Mouse (Mus musculus): Measurements from ENCODE around the gene Rnf187. TPM values are rescaled to one million over a fixed set of nuclear protein-coding genes. Genes with fewer than 3 reads are reported as not detected.

Rnf187 gene
- polyA plus RNA-seq, 1 experiment from 2014 or later = 641 TPM

- no peaks in the 10 kb centered on the region for H3K27me3 ChIP-seq (ENCODE audit: control insufficient read depth, insufficient read depth, low read length)
- DNase-seq = no peak
- peaks cover 25% of the 10 kb centered on the region for H3K36me3 ChIP-seq (ENCODE audit: control insufficient read depth, insufficient read depth, low read length)
- peaks cover 22% of the 10 kb centered on the region for H3K4me1 ChIP-seq (ENCODE audit: control insufficient read depth, insufficient read depth, low read length)
- H3K9me3 ChIP-seq (ENCODE audit: control insufficient read depth, low read length) = no peaks in the 10 kb centered on the region
- no peak overlapping the region for H3K27ac ChIP-seq (replicated peaks; ENCODE audit: low read depth, low read length)
- peak overlapping the region; percentile 99 for H3K4me2 ChIP-seq (ENCODE audit: low read length)
- WGBS = 87% methylated on average over 7 of the region's 7 CpGs
- H3K9ac ChIP-seq (replicated peaks; ENCODE audit: low read length) = peak overlapping the region; percentile 29; the same call in 1 of the 2 replicates
- H3K4me3 ChIP-seq (replicated peaks; ENCODE audit: low read depth, low read length) = peak overlapping the region; percentile 92
- no peak for ATAC-seq (ENCODE audit: low FRiP score, low TSS enrichment)
Measured at GRCm38 (mm10) chr11:58979661-58980060, 40.9 kb upstream of the Rnf187 start.

GRCm38 (mm10) chr11:58979183-58979582, 40.5 kb upstream of the Rnf187 start:
- Histone ChIP-seq H3K4me2 (ENCODE audit: low read length) (peak overlapping the region; percentile 99), H3K27me3 (ENCODE audit: control insufficient read depth, insufficient read depth, low read length) (no peaks in the 10 kb centered on the region), H3K27ac (replicated peaks; ENCODE audit: low read depth, low read length) (no peak overlapping the region), H3K4me1 (ENCODE audit: control insufficient read depth, insufficient read depth, low read length) (peaks cover 22% of the 10 kb centered on the region), H3K9me3 (ENCODE audit: control insufficient read depth, low read length) (no peaks in the 10 kb centered on the region), H3K9ac (replicated peaks; ENCODE audit: low read length) (peak overlapping the region; percentile 88), H3K4me3 (replicated peaks; ENCODE audit: low read depth, low read length) (peak overlapping the region; percentile 92), H3K36me3 (ENCODE audit: control insufficient read depth, insufficient read depth, low read length) (peaks cover 21% of the 10 kb centered on the region)
- no peak for DNase-seq
- ATAC-seq (ENCODE audit: low FRiP score, low TSS enrichment) = no peak
- 88% methylated on average over 3 of the region's 3 CpGs for WGBS

- DNase-seq (no peak), ATAC-seq (ENCODE audit: low FRiP score, low TSS enrichment) (no peak)
- Histone ChIP-seq H3K4me1 (ENCODE audit: control insufficient read depth, insufficient read depth, low read length) (peaks cover 22% of the 10 kb centered on the region), H3K9me3 (ENCODE audit: control insufficient read depth, low read length) (no peaks in the 10 kb centered on the region), H3K27ac (replicated peaks; ENCODE audit: low read depth, low read length) (no peak overlapping the region), H3K4me3 (replicated peaks; ENCODE audit: low read depth, low read length) (peak overlapping the region; percentile 92), H3K4me2 (ENCODE audit: low read length) (peak overlapping the region; percentile 99), H3K9ac (replicated peaks; ENCODE audit: low read length) (peak overlapping the region; percentile 88), H3K27me3 (ENCODE audit: control insufficient read depth, insufficient read depth, low read length) (no peaks in the 10 kb centered on the region), H3K36me3 (ENCODE audit: control insufficient read depth, insufficient read depth, low read length) (peaks cover 16% of the 10 kb centered on the region)
- 8% methylated on average over 5 of the region's 5 CpGs for WGBS
Measured at GRCm38 (mm10) chr11:58978706-58979030, 40.0 kb upstream of the Rnf187 start.

GRCm38 (mm10) chr11:58978027-58978705, 39.5 kb upstream of the Rnf187 start, which contains the start of gene Trim11:
Trim11 (plus strand) TSS chr11:58978093.
- Histone ChIP-seq H3K27ac (replicated peaks; ENCODE audit: low read depth, low read length) (peak within 1 kb of the TSS; percentile 62), H3K4me2 (ENCODE audit: low read length) (peak within 1 kb of the TSS; percentile 99), H3K4me1 (ENCODE audit: control insufficient read depth, insufficient read depth, low read length) (peaks cover 22% of the 10 kb centered on the region), H3K9ac (replicated peaks; ENCODE audit: low read length) (peak within 1 kb of the TSS; percentile 88), H3K36me3 (ENCODE audit: control insufficient read depth, insufficient read depth, low read length) (peaks cover 14% of the 10 kb centered on the region), H3K27me3 (ENCODE audit: control insufficient read depth, insufficient read depth, low read length) (no peaks in the 10 kb centered on the region), H3K9me3 (ENCODE audit: control insufficient read depth, low read length) (no peaks in the 10 kb centered on the region), H3K4me3 (replicated peaks; ENCODE audit: low read depth, low read length) (peak within 1 kb of the TSS; percentile 92)
- DNase-seq = peak; percentile 88
- WGBS = under 1% methylated on average over 64 of the region's 64 CpGs
- peak; percentile 68; the same call in 1 of the 2 replicates for ATAC-seq (ENCODE audit: low FRiP score, low TSS enrichment)

GRCm38 (mm10) chr11:58977607-58978026, 38.9 kb upstream of the Rnf187 start:
- Histone ChIP-seq H3K9ac (replicated peaks; ENCODE audit: low read length) (peak overlapping the region; percentile 88), H3K27me3 (ENCODE audit: control insufficient read depth, insufficient read depth, low read length) (no peaks in the 10 kb centered on the region), H3K4me2 (ENCODE audit: low read length) (peak overlapping the region; percentile 99), H3K27ac (replicated peaks; ENCODE audit: low read depth, low read length) (peak overlapping the region; percentile 62), H3K9me3 (ENCODE audit: control insufficient read depth, low read length) (no peaks in the 10 kb centered on the region), H3K36me3 (ENCODE audit: control insufficient read depth, insufficient read depth, low read length) (peaks cover 10% of the 10 kb centered on the region), H3K4me1 (ENCODE audit: control insufficient read depth, insufficient read depth, low read length) (peaks cover 22% of the 10 kb centered on the region), H3K4me3 (replicated peaks; ENCODE audit: low read depth, low read length) (peak overlapping the region; percentile 92)
- DNase-seq (no peak), ATAC-seq (ENCODE audit: low FRiP score, low TSS enrichment) (no peak)
- under 1% methylated on average over 21 of the region's 21 CpGs for WGBS

- no peaks in the 10 kb centered on the region for H3K27me3 ChIP-seq (ENCODE audit: control insufficient read depth, insufficient read depth, low read length)
- H3K9ac ChIP-seq (replicated peaks; ENCODE audit: low read length) = peak overlapping the region; percentile 88
- peak overlapping the region; percentile 62 for H3K27ac ChIP-seq (replicated peaks; ENCODE audit: low read depth, low read length)
- peaks cover 22% of the 10 kb centered on the region for H3K4me1 ChIP-seq (ENCODE audit: control insufficient read depth, insufficient read depth, low read length)
- ATAC-seq (ENCODE audit: low FRiP score, low TSS enrichment) (no peak), DNase-seq (no peak)
- WGBS = under 1% methylated on average over 29 of the region's 29 CpGs
- peak overlapping the region; percentile 92 for H3K4me3 ChIP-seq (replicated peaks; ENCODE audit: low read depth, low read length)
- H3K36me3 ChIP-seq (ENCODE audit: control insufficient read depth, insufficient read depth, low read length) = peaks cover 5% of the 10 kb centered on the region
- no peaks in the 10 kb centered on the region for H3K9me3 ChIP-seq (ENCODE audit: control insufficient read depth, low read length)
- peak overlapping the region; percentile 99 for H3K4me2 ChIP-seq (ENCODE audit: low read length)
Measured at GRCm38 (mm10) chr11:58977150-58977549, 38.4 kb upstream of the Rnf187 start.

GRCm38 (mm10) chr11:58974414-58974813, 35.7 kb upstream of the Rnf187 start:
- H3K9me3 ChIP-seq (ENCODE audit: control insufficient read depth, low read length) = no peaks in the 10 kb centered on the region
- no peak for ATAC-seq (ENCODE audit: low FRiP score, low TSS enrichment)
- no peaks in the 10 kb centered on the region for H3K27me3 ChIP-seq (ENCODE audit: control insufficient read depth, insufficient read depth, low read length)
- H3K36me3 ChIP-seq (ENCODE audit: control insufficient read depth, insufficient read depth, low read length) = peaks cover 22% of the 10 kb centered on the region
- H3K9ac ChIP-seq (replicated peaks; ENCODE audit: low read length) = no peak overlapping the region
- H3K4me2 ChIP-seq (ENCODE audit: low read length) = no peak overlapping the region
- no peak overlapping the region for H3K27ac ChIP-seq (replicated peaks; ENCODE audit: low read depth, low read length)
- no peak for DNase-seq
- H3K4me1 ChIP-seq (ENCODE audit: control insufficient read depth, insufficient read depth, low read length) = peaks cover 13% of the 10 kb centered on the region
- WGBS = 89% methylated on average over 3 of the region's 3 CpGs
- no peak overlapping the region for H3K4me3 ChIP-seq (replicated peaks; ENCODE audit: low read depth, low read length)

GRCm38 (mm10) chr11:58971796-58972195, 33.1 kb upstream of the Rnf187 start:
- ATAC-seq (ENCODE audit: low FRiP score, low TSS enrichment) (no peak), DNase-seq (no peak)
- Histone ChIP-seq H3K36me3 (ENCODE audit: control insufficient read depth, insufficient read depth, low read length) (peaks cover 24% of the 10 kb centered on the region), H3K4me1 (ENCODE audit: control insufficient read depth, insufficient read depth, low read length) (peaks cover under 1% of the 10 kb centered on the region), H3K9me3 (ENCODE audit: control insufficient read depth, low read length) (no peaks in the 10 kb centered on the region), H3K27me3 (ENCODE audit: control insufficient read depth, insufficient read depth, low read length) (no peaks in the 10 kb centered on the region), H3K27ac (replicated peaks; ENCODE audit: low read depth, low read length) (no peak overlapping the region), H3K4me2 (ENCODE audit: low read length) (no peak overlapping the region), H3K9ac (replicated peaks; ENCODE audit: low read length) (no peak overlapping the region), H3K4me3 (replicated peaks; ENCODE audit: low read depth, low read length) (no peak overlapping the region)
- 92% methylated on average over 3 of the region's 3 CpGs for WGBS
